Mouse (Mus musculus) heart, adult 2 months (tissue): ENCODE results near the gene Ddx24.

Experiments used
- EP300 ChIP-seq: fragments of 200-500 bp; IDR thresholded peaks from 2 replicates; pipeline ENCODE4 v1.6.1; 2011; ENCODE audit warnings: low read depth, low read length, control low read depth; ENCODE audit not compliant: insufficient read depth
- POLR2A ChIP-seq: fragments of 200-500 bp; IDR thresholded peaks from 2 replicates; pipeline ENCODE4 v1.6.1; 2011; ENCODE audit warnings: mild to moderate bottlenecking, low read depth, low read length, control low read depth; ENCODE audit not compliant: insufficient read depth

- TF ChIP-seq POLR2A (no peak), EP300 (no peak)
These were observed 56.9 kb downstream of the Ddx24 start for GRCm38 (mm10) chr12:103368777-103369176.
